Mouse (Mus musculus) right cerebral cortex, postnatal 25 days (tissue): ENCODE measurements around the gene Frmd4a.

Source experiments
- DNase-seq: peaks from one replicate; pipeline ENCODE4 v3.0.0; 2022

Gene Frmd4a

GRCm38 (mm10) chr2:4340378-4340777 is 322.9 kb downstream of the Frmd4a start:
- no peak for DNase-seq

- DNase-seq, result no peak
Observed at GRCm38 (mm10) chr2:4341141-4341540, 323.6 kb downstream of the Frmd4a start.

- DNase-seq, result no peak
Observed at GRCm38 (mm10) chr2:4342005-4342404, 324.5 kb downstream of the Frmd4a start.

GRCm38 (mm10) chr2:4344411-4344810 is 326.9 kb downstream of the Frmd4a start:
- DNase-seq, result no peak

- DNase-seq, result no peak
Observed at GRCm38 (mm10) chr2:4346232-4346631, 328.7 kb downstream of the Frmd4a start.

- no peak for DNase-seq
Observed at GRCm38 (mm10) chr2:4346953-4347352, 329.4 kb downstream of the Frmd4a start.

- DNase-seq, result no peak
Observed at GRCm38 (mm10) chr2:4347782-4348181, 330.3 kb downstream of the Frmd4a start.

- no peak for DNase-seq
Observed at GRCm38 (mm10) chr2:4348509-4348908, 331.0 kb downstream of the Frmd4a start.

- DNase-seq, result no peak
Observed at GRCm38 (mm10) chr2:4356812-4357384, 339.4 kb downstream of the Frmd4a start.

- no peak for DNase-seq
Observed at GRCm38 (mm10) chr2:4361981-4362834, 344.7 kb downstream of the Frmd4a start.

GRCm38 (mm10) chr2:4364908-4365307 is 347.4 kb downstream of the Frmd4a start:
- DNase-seq, result no peak

GRCm38 (mm10) chr2:4368544-4368943 is 351.0 kb downstream of the Frmd4a start:
- DNase-seq, result peak; percentile 26

- DNase-seq, result no peak
Observed at GRCm38 (mm10) chr2:4370499-4370898, 353.0 kb downstream of the Frmd4a start.

- no peak for DNase-seq
Observed at GRCm38 (mm10) chr2:4371341-4371740, 353.8 kb downstream of the Frmd4a start.

- no peak for DNase-seq
Observed at GRCm38 (mm10) chr2:4378844-4379243, 361.3 kb downstream of the Frmd4a start.

- DNase-seq, result no peak
Observed at GRCm38 (mm10) chr2:4380435-4380834, 362.9 kb downstream of the Frmd4a start.

- DNase-seq, result no peak
Observed at GRCm38 (mm10) chr2:4380926-4381325, 363.4 kb downstream of the Frmd4a start.

GRCm38 (mm10) chr2:4386468-4386867 is 369.0 kb downstream of the Frmd4a start:
- DNase-seq, result no peak

GRCm38 (mm10) chr2:4389330-4389729 is 371.8 kb downstream of the Frmd4a start:
- DNase-seq, result no peak

- DNase-seq, result no peak
Observed at GRCm38 (mm10) chr2:4391091-4391490, 373.6 kb downstream of the Frmd4a start.

- DNase-seq, result peak; percentile 20
Observed at GRCm38 (mm10) chr2:4391678-4392085, 374.2 kb downstream of the Frmd4a start.

- no peak for DNase-seq
Observed at GRCm38 (mm10) chr2:4393046-4393445, 375.5 kb downstream of the Frmd4a start.

GRCm38 (mm10) chr2:4394641-4395040 is 377.1 kb downstream of the Frmd4a start:
- no peak for DNase-seq

GRCm38 (mm10) chr2:4399721-4400120 is 382.2 kb downstream of the Frmd4a start:
- no peak for DNase-seq
